Mouse (Mus musculus) liver, embryonic 14.5 days (tissue): ENCODE data around the gene N4bp1.

Source experiments
- CTCF ChIP-seq: IDR thresholded peaks from 2 replicates; pipeline ENCODE4 v1.5.1; 2016; ENCODE audit warnings: antibody characterized with exemption, low read depth, control low read depth
- EP300 ChIP-seq: IDR thresholded peaks from 2 replicates; pipeline ENCODE4 v1.6.1; 2016; ENCODE audit warnings: antibody characterized with exemption, low read depth

- TF ChIP-seq EP300, result no peak
- TF ChIP-seq CTCF, result no peak
Observed at GRCm38 (mm10) chr8:86911136-86911535, 26.1 kb upstream of the N4bp1 start.
